Mouse (Mus musculus) testis, postnatal 10 days (tissue): ENCODE measurements at regions not wholly inside any gene's neighbourhood (a gene's known extent, or its start where the extent isn't known, plus 50 kb on each side); places are given as distances from the start of the nearest gene placed in this dataset.
A peak's percentile ranks its signal among the peaks of the same experiment; 100 is the strongest.

ENCODE experiments used
- DNase-seq: peaks from one replicate; pipeline ENCODE4 v3.0.0; 2021; ENCODE audit warnings: low spot score

DNA sequence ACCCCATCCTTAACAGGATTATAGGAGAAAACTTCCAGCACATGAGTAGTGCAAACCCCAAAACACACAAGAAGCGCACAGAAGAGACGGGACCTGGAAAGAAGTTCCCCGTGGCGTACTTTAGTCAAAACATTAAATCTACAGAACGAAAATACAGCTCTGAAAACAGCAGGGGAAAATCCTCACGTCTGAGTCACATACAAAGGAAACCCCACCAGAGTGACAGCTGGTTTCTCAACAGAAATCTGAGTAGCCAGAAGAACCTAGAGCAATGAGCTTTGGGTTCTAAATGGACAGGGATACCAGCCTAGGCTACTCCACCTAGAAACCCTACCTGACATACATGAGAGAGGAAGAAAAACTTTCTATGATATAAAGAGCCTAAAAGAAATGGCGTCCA is 234.0 kb upstream of the Hs6st1 start:
- no peak for DNase-seq

DNA sequence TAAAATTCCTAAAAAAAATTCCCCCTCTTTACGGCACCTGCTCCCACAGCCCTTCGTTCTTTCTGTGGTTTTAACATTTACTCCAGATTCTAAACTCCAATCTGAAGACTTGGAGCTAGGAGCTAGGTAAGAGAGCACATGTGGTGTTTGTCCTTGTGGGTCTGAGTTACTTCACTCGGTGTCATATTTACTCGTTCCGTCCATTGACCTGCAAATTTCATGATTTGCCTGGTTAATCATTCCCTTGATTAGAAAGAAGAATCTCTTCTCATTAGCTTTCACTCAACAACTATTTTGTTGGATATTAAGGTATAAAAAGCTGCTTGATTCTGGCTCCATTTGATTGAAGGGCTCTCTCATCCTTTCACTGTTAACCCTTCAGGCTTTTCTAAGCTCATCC is 231.6 kb upstream of the Hs6st1 start:
- DNase-seq: no peak

DNA sequence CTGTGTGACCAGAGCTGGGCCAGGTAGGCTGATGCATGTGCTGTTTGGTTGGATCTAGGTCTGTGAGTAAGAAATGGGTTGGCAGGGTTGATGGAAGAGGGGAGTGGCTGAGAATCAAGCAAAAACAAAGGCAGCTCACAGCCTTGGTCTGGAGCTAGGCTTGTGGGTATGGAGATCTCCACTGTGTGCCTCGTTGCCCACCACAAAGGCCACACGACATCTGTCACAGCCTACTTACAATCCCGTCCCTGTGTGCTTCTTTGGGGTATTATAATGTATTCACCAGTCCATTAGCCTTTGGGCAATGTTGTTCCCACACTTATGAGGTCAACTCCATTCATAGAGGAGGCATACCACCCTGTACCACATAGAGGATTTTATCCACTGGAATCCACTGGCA is 229.6 kb upstream of the Hs6st1 start:
- DNase-seq: peak; percentile 17

DNA sequence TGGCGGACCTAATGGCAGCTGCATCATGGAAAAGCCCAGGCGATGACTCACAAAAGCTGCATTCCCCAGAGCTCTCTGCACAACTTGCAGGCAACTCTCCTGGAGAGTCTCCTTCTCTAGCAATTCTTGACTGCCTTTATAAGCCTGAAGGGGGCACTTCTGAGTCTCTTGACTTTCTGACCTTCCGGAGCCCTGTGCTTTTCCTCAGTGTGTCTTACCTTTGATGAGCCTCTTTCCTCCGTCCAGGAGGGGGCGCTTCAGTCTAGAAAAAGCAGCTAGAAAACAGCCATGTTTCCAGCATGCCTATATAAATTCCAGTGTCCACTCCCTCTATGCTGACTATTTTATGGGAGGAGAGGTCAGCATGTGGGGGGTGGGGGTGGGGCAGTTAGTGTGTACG is 228.8 kb upstream of the Hs6st1 start:
- DNase-seq: peak; percentile 56

DNA sequence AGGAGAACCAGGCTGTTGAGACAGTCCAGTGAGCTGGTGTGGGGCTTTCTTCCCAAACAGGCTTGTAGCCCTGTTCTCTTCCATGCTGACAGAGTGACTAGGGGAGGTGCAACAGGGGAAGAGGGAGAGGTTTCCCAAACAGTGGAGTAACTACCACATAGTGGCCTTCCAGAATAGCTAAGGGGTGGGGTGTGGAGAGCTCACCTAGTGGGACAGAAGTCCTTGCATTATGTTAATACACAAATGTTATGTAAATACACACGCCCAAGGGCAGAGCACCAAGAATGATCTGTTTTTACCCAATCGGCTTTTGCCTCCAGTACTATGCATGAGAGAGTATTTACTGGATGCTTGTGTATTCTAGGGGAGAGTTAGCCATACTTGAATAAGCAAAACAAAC is 226.6 kb upstream of the Hs6st1 start:
- peak; percentile 27 for DNase-seq

DNA sequence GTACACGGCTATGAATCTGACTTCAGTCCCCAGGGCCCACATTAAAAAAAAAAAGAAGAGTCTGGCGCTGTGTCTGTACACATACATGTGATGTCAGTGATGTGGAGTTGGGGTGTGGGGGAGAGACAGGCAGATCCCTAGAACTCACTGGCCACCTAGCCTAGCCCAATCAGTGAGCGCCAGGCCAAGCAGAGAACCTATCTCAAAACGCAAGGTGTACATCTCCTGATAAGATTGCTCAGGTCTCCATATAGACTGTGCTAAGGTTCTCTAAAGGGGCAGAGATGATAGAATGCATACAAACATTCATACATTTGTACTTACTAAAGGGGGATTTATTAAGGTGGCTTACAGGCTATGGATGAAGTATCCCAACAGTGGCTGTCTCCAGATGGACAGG is 225.5 kb upstream of the Hs6st1 start:
- no peak for DNase-seq

DNA sequence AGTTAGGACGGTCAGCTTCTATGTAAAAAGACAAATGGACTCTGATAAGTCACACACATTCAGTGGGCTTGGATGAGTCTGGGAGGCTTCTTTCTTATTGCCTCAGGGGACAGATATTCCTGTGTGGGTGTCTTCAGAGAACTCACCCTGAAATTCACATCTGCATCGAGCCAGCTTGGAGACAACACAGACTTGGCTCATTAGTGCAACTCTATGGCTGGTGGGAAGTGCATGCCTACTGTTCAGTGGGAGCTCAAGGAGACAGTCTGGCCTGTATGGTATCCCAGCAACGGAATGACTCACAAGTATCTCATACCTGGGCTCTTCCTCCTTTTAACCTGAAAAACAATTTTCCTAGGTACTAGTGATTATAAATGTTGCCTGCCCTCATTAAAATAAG is 224.6 kb upstream of the Hs6st1 start:
- DNase-seq: peak; percentile 22

DNA sequence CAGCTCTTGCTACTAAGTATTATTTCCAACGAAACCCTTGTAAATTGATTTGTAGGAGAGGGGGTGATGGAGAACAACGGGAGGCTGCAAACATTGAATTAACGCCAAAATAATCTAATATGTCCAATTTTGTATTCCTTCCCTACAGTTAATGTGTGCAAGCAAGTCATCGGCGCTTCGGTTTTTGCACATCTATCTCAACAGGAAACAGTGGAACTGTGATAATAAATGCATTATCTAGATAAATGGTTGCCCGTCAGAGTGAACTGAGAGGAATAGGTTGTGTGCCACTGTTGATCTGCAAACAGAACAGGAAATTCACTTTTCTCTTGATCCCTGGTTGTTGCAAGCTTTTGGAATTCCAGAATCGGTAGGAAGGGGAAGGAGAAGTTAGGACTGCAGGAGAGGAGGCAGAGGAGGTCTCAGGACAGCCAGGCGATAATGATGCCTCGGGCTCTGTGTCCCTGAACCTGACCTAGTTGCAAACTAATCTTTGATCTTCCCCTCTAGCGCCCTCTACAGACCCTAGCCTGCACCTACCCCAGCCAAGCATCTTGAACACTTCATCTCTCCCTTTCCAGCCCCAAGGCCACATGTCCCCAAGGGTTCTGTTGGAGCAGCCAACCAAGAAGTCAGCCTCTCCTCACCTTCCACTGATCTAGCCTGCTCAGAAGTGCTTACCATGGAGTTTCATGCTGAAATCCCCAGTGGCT is 221.8 kb upstream of the Hs6st1 start:
- DNase-seq: peak; percentile 71

DNA sequence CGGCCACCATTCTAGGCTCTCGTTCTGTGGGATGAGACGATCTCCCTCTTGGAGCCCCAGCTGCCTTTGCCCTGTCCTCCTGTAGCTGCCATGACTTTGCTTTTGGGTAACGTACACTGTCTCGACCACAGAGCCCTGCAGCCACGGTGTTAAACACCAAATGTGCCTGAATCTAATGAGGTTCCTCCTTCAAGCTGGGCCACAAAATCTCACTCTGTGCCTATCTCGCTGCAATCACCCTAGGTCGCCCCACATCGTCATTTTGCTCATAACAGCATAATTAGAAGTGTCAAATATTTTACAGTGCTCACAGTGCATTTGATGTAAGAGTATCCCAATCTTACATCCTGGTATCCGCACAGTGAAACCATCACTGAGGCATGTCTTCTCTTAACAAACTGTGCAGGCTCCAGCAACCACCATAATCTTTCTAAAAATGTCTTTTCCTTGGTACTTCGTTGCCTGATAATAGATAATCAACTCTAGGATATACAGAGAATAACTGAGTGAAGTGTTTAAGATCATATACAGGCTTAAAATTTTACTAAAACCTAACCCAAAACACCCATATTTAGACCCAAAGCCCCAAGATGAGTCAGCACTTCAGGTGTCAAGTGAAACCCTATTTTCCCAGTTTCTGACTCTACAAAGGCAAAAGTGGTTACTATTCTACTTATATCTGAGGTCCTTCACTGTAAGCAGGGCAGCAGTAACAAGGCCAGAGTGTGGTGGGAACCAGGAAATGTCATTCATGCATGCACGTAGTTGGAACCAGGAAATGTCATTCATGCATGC is 219.8 kb upstream of the Hs6st1 start:
- peak; percentile 28 for DNase-seq

DNA sequence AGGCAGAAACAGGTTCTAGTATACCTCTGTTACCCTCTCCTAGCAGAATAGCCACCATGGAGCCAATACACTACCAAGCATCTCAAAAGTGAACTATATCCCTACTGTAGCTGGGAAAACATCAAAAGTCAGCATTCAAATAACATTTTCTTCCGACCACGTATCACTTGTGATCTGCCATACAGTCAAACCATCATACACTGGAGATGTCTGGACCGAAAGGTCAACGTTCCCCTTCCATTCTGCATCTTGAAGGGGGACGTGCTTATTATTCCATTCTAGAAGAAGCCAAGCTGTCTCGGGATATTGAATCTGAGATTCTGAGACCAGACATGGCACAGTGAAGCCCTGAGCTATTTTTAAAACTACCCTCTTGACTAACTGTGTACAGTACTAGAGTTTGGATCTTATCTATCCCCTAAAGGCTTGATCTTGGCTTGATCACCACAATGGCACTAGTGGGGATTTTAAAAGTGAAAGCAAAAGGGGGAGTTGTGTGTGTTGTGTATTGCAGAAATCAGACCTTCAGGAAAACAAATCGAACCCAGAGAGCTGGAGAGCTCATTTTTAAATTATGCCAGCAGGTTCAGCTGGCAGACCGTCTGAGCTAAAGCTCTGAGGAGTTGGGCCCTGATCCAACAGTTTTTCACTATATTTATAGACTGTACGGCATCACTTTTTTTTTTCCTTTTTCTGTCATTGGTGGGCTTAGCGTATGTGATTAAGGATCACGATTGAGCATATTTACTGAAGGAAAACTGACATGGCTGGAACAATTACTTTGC is 218.6 kb upstream of the Hs6st1 start:
- DNase-seq: peak; percentile 26

DNA sequence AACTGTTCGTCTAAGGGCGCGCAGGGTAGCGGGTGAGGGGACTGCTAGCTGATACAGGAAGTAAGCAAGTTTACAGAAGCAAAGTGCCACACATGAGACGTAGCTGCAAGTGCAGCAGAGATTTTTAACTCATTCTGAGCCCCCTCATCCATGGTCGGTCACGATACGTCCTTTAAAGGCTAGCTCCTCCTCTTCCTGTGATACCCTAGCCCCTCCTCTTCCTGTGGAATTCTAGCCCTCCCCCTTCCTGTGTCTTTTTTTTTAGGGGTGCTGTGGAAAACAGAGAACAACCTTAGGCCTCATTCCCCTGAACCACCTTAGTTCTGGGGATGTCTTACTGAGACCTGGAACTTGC is 218.0 kb upstream of the Hs6st1 start:
- peak; percentile 37 for DNase-seq

DNA sequence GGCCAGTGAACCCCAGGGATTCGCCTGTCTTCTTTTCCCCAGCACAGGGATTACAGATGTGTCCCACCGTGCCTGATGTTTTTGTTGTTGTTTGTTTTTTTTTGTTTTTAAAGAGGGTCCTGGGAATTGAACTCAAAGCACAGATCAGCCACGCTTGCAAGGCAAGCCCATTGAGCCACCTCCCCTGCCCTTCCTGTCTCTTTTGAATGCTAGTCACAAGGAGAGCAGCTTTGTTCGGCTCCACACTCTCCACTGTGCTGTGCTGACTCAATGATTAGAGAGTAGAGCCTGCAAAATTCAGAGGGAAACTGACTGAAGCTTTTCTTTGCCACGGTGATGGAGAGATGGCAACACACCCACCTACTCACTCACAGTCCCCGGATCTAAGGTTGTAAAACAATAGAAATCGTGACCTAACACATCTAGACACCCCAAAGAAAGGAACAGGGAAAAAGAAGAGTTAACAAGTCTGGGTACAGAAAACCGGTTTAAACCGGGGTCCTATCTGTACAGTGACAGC is 217.6 kb upstream of the Hs6st1 start:
- DNase-seq: no peak

DNA sequence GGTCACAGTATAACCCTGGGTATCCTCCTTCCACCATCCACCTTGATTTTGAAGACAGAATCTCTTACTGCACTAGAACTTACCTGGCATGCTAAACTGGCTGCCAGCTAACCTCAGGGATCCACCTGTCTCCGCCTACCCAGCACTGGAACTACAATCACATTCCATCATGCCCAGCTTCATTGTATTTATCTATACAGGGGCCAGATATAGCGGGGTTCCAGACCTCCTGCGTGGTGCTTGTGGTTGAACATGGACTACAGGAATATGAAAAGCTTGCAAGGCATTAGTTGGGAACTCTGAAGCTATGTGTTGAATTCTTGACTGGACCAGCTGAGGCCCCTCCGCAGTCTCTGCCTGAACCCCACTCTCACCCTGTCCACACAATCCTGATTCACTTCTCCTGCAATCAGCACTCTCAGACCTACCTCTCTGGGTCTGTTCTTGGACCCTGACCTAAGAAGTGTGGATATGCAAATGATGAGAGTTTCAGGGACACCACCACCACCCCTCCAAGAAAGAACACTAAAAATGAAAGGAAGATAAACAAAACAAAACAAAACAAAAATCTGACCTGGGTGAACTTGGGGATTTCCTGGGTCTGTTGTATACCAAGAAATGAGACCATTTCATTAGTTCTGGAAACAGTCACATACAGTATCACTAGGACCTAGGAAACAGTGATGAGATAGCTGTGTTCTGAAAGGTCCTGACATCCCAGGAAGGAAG is 216.4 kb upstream of the Hs6st1 start:
- peak; percentile 24 for DNase-seq

DNA sequence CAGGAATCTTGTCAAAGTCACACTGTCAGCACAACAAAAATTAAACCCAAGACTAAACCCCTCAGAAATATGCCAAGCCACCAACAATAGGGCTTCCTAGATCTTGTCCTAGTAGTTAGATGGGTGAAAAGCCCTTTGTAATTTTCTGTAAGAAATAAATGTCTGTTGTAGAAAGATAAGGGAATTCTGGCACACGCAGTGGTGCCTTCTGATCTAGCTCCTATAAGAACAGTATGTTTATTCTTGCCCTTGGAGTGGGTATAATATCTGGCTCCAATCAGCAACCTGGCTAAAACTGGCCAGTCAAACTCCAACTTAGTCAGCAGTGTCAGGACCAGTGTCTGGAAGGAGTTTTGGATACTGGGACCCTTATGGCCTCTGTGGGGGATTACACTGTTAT is 215.2 kb upstream of the Hs6st1 start:
- no peak for DNase-seq

DNA sequence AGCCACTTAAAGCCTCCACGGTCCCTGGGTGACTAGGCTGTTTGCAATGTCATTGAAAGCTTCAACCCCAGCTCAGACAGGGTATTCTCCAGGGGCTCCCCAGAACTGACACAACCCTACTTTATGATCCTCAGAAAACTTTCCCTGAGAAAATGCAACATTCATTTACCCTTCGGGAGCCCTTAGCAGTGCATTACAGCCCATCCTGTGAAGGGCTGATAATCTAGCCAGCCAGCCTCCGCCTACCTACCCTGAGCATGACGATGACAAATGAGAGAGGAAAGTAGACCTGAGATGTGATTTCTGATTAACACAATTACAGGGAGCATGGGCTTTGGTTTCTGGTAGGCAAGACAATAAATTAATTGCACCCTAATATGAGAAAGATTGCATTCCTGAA is 212.6 kb upstream of the Hs6st1 start:
- no peak for DNase-seq

DNA sequence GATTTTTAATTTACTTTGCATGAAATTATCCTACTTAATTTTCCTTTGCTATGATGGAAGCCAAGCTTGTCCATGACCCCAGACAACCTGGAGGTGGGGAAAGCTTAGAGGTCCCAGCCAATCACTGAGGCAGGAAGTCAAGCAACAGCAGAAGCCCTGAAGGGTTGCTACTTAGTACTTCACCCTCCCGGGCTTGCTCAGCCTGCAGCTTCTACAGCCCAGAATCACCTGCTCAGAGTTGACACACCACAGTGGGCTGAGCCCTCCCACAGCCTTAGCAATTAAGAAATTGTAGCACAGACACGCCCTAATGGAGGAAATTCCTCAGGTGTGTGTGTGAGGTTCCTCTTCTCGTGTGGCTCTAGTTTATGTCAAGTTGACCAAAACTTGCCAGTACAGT is 209.9 kb upstream of the Hs6st1 start:
- peak; percentile 24 for DNase-seq

DNA sequence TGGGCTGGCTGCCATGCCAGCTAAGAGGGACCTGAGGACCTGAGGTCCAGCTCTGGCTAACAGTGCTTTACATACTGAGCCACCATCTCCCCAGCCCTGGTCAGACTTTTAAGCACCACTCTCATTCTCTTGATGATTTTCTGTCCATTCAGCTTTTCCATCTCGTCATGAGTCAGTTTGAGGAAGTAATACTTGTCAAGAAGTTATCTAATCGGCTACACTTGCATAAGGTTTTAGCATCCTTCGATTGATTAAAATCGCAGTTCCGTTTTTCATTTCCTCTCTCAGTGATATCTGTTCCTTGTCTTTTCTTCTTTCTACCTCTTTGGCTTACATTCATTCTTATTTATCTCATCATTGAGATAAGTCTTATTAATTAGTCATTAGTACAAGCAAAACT is 207.4 kb upstream of the Hs6st1 start:
- DNase-seq: no peak

DNA sequence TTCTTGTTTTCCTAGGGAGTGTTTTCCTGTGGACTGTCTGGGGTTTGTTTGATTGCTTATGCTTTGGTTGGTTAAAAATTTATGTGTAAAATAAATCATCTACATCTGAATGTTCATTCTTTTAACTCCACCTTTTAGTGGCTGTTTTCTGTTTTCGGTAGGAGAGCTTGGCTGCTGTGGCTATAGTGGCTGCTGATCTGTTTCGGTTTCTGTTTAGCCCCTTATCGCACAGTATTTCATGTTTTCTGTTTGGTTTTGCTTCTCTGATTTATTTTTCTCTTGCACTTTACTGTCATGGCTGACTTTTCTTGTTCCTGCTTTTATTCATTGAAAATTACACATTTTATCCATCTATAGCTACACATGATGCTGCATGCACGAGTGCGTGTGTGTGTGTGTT is 206.0 kb upstream of the Hs6st1 start:
- DNase-seq: no peak

DNA sequence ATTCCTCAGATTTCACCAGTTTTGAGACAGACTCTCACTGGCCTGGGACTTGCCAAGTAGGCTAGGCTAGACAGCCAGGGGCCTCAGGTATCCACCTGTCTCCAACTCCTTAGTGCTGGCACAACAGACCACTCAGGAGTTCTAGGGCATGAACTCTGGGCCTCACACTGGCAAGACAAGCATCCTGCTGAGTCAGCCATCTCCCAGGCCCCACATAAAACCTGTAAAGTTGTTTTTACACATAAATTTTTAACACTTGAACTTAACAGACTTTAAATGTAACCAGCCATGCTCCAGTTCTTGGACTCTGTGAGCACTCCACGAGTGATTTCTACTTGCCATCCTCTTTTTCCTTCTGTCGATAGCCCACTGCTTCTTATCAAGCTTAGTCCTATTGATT is 205.5 kb upstream of the Hs6st1 start:
- no peak for DNase-seq

DNA sequence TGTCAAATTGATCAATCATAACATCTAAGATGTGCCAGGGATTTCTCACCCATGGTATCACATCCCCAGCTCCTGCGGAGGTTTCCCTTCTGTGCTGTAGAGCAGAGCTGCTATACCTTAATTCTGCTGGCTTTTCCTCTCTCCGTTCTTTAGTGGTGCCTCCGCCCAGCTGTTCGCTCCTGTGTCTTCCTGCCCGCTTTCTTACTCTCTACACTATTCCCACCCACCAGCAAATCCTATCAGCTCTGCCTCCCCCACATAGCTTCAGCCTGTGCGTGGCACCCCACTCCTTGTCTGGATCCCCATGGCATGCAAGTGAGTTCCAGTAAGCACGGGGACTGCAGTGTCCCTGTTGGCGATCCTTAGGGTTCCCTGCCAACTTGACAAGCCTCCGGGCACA is 204.0 kb upstream of the Hs6st1 start:
- DNase-seq: no peak

DNA sequence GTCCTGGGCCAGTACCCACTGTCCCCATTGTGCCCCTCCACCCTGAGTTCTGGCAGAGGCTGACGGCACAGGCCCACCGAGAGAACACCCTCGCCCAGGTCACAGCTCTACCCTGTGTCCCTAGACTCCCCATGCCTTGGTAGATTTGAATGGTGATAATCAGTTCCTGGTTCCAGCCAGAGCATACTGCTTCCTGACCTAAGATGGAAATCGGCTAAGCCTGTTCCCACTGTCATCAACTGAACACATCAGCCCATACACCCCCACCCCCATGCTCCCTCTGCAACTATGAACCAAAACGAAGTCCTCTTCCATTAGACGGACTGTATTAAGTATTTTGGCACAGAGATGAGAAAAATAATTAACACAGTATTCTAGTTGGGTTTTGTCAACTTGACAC is 202.9 kb upstream of the Hs6st1 start:
- DNase-seq: no peak

DNA sequence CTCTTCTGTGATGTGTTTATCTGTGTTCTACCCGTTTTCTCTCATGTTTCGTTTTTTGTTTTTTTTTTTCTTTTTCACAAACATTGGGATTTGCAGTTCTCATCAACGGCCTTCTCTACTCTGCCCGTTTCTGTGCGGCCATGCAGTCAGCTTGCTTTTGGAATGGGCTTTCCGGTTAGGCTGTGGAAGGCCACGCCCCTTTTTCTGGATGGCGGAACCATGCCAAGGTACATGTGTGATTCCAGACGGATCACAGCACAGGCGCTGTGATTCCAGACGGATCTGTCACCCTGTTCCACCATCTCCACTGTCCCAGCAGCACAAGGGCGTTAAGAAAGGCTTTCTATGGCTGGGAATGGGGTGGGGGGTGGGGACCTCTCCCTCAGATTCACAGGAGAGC is 201.6 kb upstream of the Hs6st1 start:
- no peak for DNase-seq
